25 mouse cellular contexts compared by ENCODE assay signal in genomic region chr1:50981151-50981828, GRCm38 (mm10).
A peak's percentile ranks its signal among the peaks of the same experiment; 100 is the strongest.
DNase-seq lines count a peak whose midpoint lies in the region; ATAC-seq and TF ChIP-seq lines count a peak whose summit lies in the region.
"Had no signal": no experiment of that assay in that cellular context is flagged by ENCODE, and none has a peak within 500 bp of the region (broad histone marks: within the 10 kb centered on the region; RNA-seq: fewer than 3 reads in every experiment).

No protein-coding gene starts in this region.

- TF ChIP-seq POLR2A in lung, adult 2 months (IDR thresholded peaks at IDR 0.05; ENCODE audit: borderline replicate concordance, extremely low read depth, low read depth, low read length): no peak
- TF ChIP-seq POLR2A in brain, embryonic 14.5 days (IDR thresholded peaks at IDR 0.05; ENCODE audit: borderline replicate concordance, extremely low read depth, insufficient read depth, insufficient read length, poor library complexity, severe bottlenecking): no peak

- no peaks in the 10 kb centered on the region for H3K9me3 ChIP-seq in hindbrain, embryonic 14.5 days (ENCODE audit: control insufficient read depth, low read length)
- no peaks in the 10 kb centered on the region for H3K9me3 ChIP-seq in hindbrain, embryonic 11.5 days (ENCODE audit: control insufficient read depth, low read length)
- H3K9me3 ChIP-seq in lung, embryonic 16.5 days (ENCODE audit: control insufficient read depth, low read length): no peaks in the 10 kb centered on the region
- H3K9me3 ChIP-seq: embryonic facial prominence, embryonic 13.5 days; forebrain, embryonic 12.5 days; hindbrain, embryonic 15.5 days; limb, embryonic 13.5 days; liver, embryonic 12.5 days had no signal

- no peak for ATAC-seq in hindbrain, embryonic 14.5 days (ENCODE audit: low FRiP score)
- no peak for ATAC-seq in hindbrain, embryonic 11.5 days (ENCODE audit: low FRiP score)
- ATAC-seq in lung, embryonic 16.5 days (ENCODE audit: low read depth): peak; percentile 86
- ATAC-seq: intestine, embryonic 16.5 days; liver, embryonic 12.5 days; Patski had no signal

- H3K36me3 ChIP-seq in hindbrain, embryonic 14.5 days (replicated peaks; ENCODE audit: control insufficient read depth, insufficient read depth): no peaks in the 10 kb centered on the region
- no peaks in the 10 kb centered on the region for H3K36me3 ChIP-seq in hindbrain, embryonic 11.5 days (ENCODE audit: control insufficient read depth, insufficient read depth, low read length)
- no peaks in the 10 kb centered on the region for H3K36me3 ChIP-seq in lung, embryonic 16.5 days (ENCODE audit: control insufficient read depth, insufficient read depth, low read length)
- H3K36me3 ChIP-seq: embryonic facial prominence, embryonic 13.5 days; forebrain, embryonic 12.5 days; hindbrain, embryonic 15.5 days; limb, embryonic 13.5 days; liver, embryonic 12.5 days had no signal

- no peak for DNase-seq in hindbrain, embryonic 14.5 days (ENCODE audit: low spot score)
- DNase-seq in hindbrain, embryonic 11.5 days (ENCODE audit: low spot score): no peak
- DNase-seq in lung, adult 2 months: no peak
- peak; percentile 60 for DNase-seq in brain, embryonic 14.5 days (ENCODE audit: low read depth)
- peak; percentile 22 for DNase-seq in lung, postnatal 14 days
- no peak for DNase-seq in kidney, adult 9 months
- DNase-seq in kidney, adult 8-10 months: no peak
- DNase-seq: adrenal gland, adult 2 months; cerebellum, adult 18-20 months; cerebellum, postnatal 25 days; embryo, embryonic 11 days; heart, postnatal 10 days; spleen, adult 18-20 months had no signal

- H3K4me3 ChIP-seq in hindbrain, embryonic 14.5 days (replicated peaks; ENCODE audit: low read length): no peak overlapping the region
- no peak overlapping the region for H3K4me3 ChIP-seq in hindbrain, embryonic 11.5 days (ENCODE audit: low read depth, low read length)
- no peak overlapping the region for H3K4me3 ChIP-seq in lung, embryonic 16.5 days (ENCODE audit: low read length)
- H3K4me3 ChIP-seq in lung, adult 2 months (replicated peaks; ENCODE audit: extremely low read depth, low read depth, low read length): no peak overlapping the region
- H3K4me3 ChIP-seq: embryonic facial prominence, embryonic 13.5 days; erythroblast, embryonic 14.5 days; forebrain, embryonic 12.5 days; hindbrain, embryonic 15.5 days; limb, embryonic 13.5 days; liver, embryonic 12.5 days had no signal

- WGBS in hindbrain, embryonic 14.5 days: 71% methylated on average over 7 of the region's 7 CpGs
- WGBS in hindbrain, embryonic 11.5 days: 86% methylated on average over 7 of the region's 7 CpGs
- WGBS in lung, embryonic 16.5 days: 53% methylated on average over 7 of the region's 7 CpGs
- WGBS in lung, adult 2 months: 72% methylated on average over 7 of the region's 7 CpGs

- H3K4me2 ChIP-seq in hindbrain, embryonic 14.5 days (replicated peaks): no peak overlapping the region
- no peak overlapping the region for H3K4me2 ChIP-seq in hindbrain, embryonic 11.5 days (replicated peaks; ENCODE audit: low read depth, low read length)
- no peak overlapping the region for H3K4me2 ChIP-seq in lung, embryonic 16.5 days (ENCODE audit: low read depth, low read length)
- H3K4me2 ChIP-seq: embryonic facial prominence, embryonic 13.5 days; forebrain, embryonic 12.5 days; heart, embryonic 11.5 days; hindbrain, embryonic 15.5 days; limb, embryonic 13.5 days; liver, embryonic 12.5 days had no signal

- H3K27me3 ChIP-seq in hindbrain, embryonic 14.5 days (ENCODE audit: control insufficient read depth, insufficient read depth, low read length): no peaks in the 10 kb centered on the region
- no peaks in the 10 kb centered on the region for H3K27me3 ChIP-seq in hindbrain, embryonic 11.5 days (ENCODE audit: control insufficient read depth, insufficient read depth, low read length)
- no peaks in the 10 kb centered on the region for H3K27me3 ChIP-seq in lung, embryonic 16.5 days (ENCODE audit: control insufficient read depth, insufficient read depth, low read depth, low read length)
- H3K27me3 ChIP-seq: embryonic facial prominence, embryonic 13.5 days; forebrain, embryonic 12.5 days; hindbrain, embryonic 15.5 days; limb, embryonic 13.5 days; liver, embryonic 12.5 days had no signal

- H3K4me1 ChIP-seq in hindbrain, embryonic 14.5 days (replicated peaks; ENCODE audit: control insufficient read depth, insufficient read depth, low read length): 0 out of 2 replicates have a peak, but pooled peaks cover 2% of the 10 kb centered on the region
- no peaks in the 10 kb centered on the region for H3K4me1 ChIP-seq in hindbrain, embryonic 11.5 days (replicated peaks; ENCODE audit: control insufficient read depth, insufficient read depth, low read length)
- H3K4me1 ChIP-seq in lung, embryonic 16.5 days (replicated peaks; ENCODE audit: control insufficient read depth, insufficient read depth, low read length): peaks cover 4% of the 10 kb centered on the region; the same call in 1 of the 2 replicates
- H3K4me1 ChIP-seq in lung, adult 2 months (ENCODE audit: control insufficient read depth, insufficient read depth, low read length): no peaks in the 10 kb centered on the region
- H3K4me1 ChIP-seq: embryonic facial prominence, embryonic 13.5 days; forebrain, embryonic 12.5 days; limb, embryonic 13.5 days; liver, embryonic 12.5 days had no signal

- no peak for TF ChIP-seq CTCF in lung, adult 2 months (IDR thresholded peaks at IDR 0.05; ENCODE audit: insufficient read depth, low read length)
- TF ChIP-seq CTCF in brain, embryonic 14.5 days (IDR thresholded peaks at IDR 0.05; ENCODE audit: borderline replicate concordance, extremely low read depth, insufficient read depth, insufficient read length): no peak

- H3K9ac ChIP-seq in hindbrain, embryonic 14.5 days: no peak overlapping the region
- no peak overlapping the region for H3K9ac ChIP-seq in hindbrain, embryonic 11.5 days (ENCODE audit: low read depth, low read length)
- no peak overlapping the region for H3K9ac ChIP-seq in lung, embryonic 16.5 days (ENCODE audit: low read length)
- H3K9ac ChIP-seq: embryonic facial prominence, embryonic 13.5 days; forebrain, embryonic 12.5 days; hindbrain, embryonic 15.5 days; limb, embryonic 13.5 days; liver, embryonic 12.5 days had no signal

- 0 out of 2 replicates have a peak overlapping the region, but pooled peaks have one; percentile 20 for H3K27ac ChIP-seq in hindbrain, embryonic 14.5 days
- H3K27ac ChIP-seq in hindbrain, embryonic 11.5 days (ENCODE audit: low read depth, low read length): no peak overlapping the region
- no peak overlapping the region; the same call in 1 of the 2 replicates for H3K27ac ChIP-seq in lung, embryonic 16.5 days (ENCODE audit: low read length)
- H3K27ac ChIP-seq: embryonic facial prominence, embryonic 13.5 days; forebrain, embryonic 12.5 days; hindbrain, embryonic 15.5 days; kidney, postnatal 0 days; limb, embryonic 13.5 days; liver, embryonic 12.5 days; macrophage had no signal

Comparison
In these comparisons a context has a peak if more than half of its experiments do, and no peak if none do; other contexts are left out.
1. DNase-seq: peak in brain, embryonic 14.5 days (single experiment) and lung, postnatal 14 days (single experiment); none in hindbrain, embryonic 14.5 days (single experiment), hindbrain, embryonic 11.5 days (single experiment), lung, adult 2 months (single experiment), kidney, adult 9 months (single experiment) and kidney, adult 8-10 months (0 of 2).